Mouse (Mus musculus) lung, embryonic 15.5 days (tissue): Measurements from ENCODE around the gene Ankar. TPM values are rescaled to one million over a fixed set of nuclear protein-coding genes. Genes with fewer than 3 reads are reported as not detected.

Source experiments
- ATAC-seq: fragments of 200-750 bp; cut with Nextera tagmentation; 2 replicates; pipeline ENCODE4 v1.8.0; 2017; ENCODE audit warnings: moderate number of reproducible peaks, borderline replicate concordance; ENCODE audit not compliant: low FRiP score, low TSS enrichment; ENCODE audit errors: extremely low read depth
- H3K27ac ChIP-seq: fragments of 300-500 bp; sonication (generic); 2 replicates; pipeline ENCODE4 v1.5.1; 2015; ENCODE audit warnings: moderate library complexity, mild to moderate bottlenecking, inconsistent platforms
- H3K27me3 ChIP-seq: fragments of 300-500 bp; sonication (generic); 2 replicates; pipeline ENCODE4 v1.6.1; 2015; ENCODE audit warnings: inconsistent platforms
- H3K36me3 ChIP-seq: fragments of 300-500 bp; sonication (generic); 2 replicates; pipeline ENCODE4 v1.6.1; 2015; ENCODE audit warnings: inconsistent platforms
- H3K4me1 ChIP-seq: fragments of 300-500 bp; sonication (generic); 2 replicates; pipeline ENCODE4 v1.6.1; 2015; ENCODE audit warnings: inconsistent platforms
- H3K4me2 ChIP-seq: fragments of 300-500 bp; sonication (generic); 2 replicates; pipeline ENCODE4 v1.6.1; 2015; ENCODE audit warnings: inconsistent platforms, mild to moderate bottlenecking, moderate library complexity
- H3K4me3 ChIP-seq: fragments of 300-500 bp; sonication (generic); 2 replicates; pipeline ENCODE4 v1.5.1; 2015; ENCODE audit warnings: mild to moderate bottlenecking, inconsistent platforms
- H3K9ac ChIP-seq: fragments of 300-500 bp; sonication (generic); 2 replicates; pipeline ENCODE4 v1.6.1; 2015; ENCODE audit warnings: inconsistent platforms
- H3K9me3 ChIP-seq: fragments of 300-500 bp; sonication (generic); 2 replicates; pipeline ENCODE4 v1.6.1; 2016; ENCODE audit warnings: inconsistent platforms
- WGBS: fragments of 180-500 bp; shearing (Covaris S2); methylation state at CpG from one replicate; pipeline ENCODE4 v1.1.7; 2015; 5-methylcytosine and 5-hydroxymethylcytosine counted together
- polyA plus RNA-seq: library from polyadenylated mRNA; unstranded; fragments of >200 nt; fragmentation: Nextera tagmentation; extraction: Ambion mirVana; gene quantifications from 2 replicates; pipeline ENCODE4 v1.2.1, GENCODE M21; 2015

Ankar gene
- not detected in 2 replicates for polyA plus RNA-seq

DNA sequence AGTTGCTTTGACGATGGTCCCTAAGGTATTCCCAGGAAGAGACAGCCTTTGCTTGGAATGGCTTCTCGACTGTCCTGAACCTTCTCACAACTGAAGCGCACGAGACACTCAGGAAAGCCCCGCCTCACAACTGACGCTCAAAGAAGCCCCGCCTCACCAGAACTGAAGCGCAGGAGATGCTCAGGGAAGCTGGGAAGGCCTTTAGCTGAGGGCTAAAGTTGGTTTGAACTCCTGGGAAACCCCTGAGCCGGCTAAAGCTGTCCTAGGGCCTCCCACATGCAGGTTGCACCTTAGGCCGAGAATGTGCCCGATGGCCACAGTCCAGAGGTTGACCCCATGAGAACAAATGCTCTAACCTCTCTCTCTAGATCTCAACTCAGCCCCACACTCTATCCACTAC lies at the start of gene Ankar:
Gene Ankar (minus strand): TSS at position 101 of the 400 bp plus-strand sequence.
- no peak within 1 kb of the TSS for H3K9ac ChIP-seq
- no peaks in the 10 kb centered on the region for H3K36me3 ChIP-seq
- no peaks in the 10 kb centered on the region for H3K4me1 ChIP-seq
- no peak for ATAC-seq
- H3K4me2 ChIP-seq, result no peak within 1 kb of the TSS
- no peaks in the 10 kb centered on the region for H3K9me3 ChIP-seq
- H3K27me3 ChIP-seq, result no peaks in the 10 kb centered on the region
- WGBS, result 81% methylated on average over 11 of the region's 11 CpGs
- H3K4me3 ChIP-seq, result no peak within 1 kb of the TSS
- no peak within 1 kb of the TSS for H3K27ac ChIP-seq

DNA sequence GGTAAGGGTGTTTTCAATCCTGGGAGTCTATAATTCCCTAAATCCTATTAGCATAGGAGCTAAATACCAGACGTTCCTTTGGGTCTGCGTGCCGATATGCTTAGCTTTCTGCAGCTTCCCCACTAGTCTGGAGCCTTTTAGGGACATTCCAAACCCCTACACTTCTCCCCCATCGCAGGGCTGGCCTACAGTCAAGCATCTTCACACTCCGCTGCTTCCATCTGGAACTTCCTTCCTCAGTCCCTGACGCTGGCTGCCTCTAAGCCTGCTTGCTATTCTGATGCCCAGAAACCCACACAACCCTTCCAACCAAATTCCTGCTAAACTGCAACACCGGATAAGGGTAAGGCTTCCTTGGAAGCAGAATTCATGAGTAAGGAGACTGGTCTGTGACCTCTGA lies 46.0 kb upstream of the Ankar start:
- Histone ChIP-seq H3K9ac (no peak overlapping the region), H3K4me1 (peaks cover 2% of the 10 kb centered on the region; the same call in 1 of the 2 replicates), H3K4me2 (no peak overlapping the region), H3K36me3 (no peaks in the 10 kb centered on the region), H3K4me3 (no peak overlapping the region), H3K27me3 (no peaks in the 10 kb centered on the region), H3K27ac (no peak overlapping the region), H3K9me3 (no peaks in the 10 kb centered on the region)
- ATAC-seq, result no peak
- 74% methylated on average over 7 of the region's 7 CpGs for WGBS

DNA sequence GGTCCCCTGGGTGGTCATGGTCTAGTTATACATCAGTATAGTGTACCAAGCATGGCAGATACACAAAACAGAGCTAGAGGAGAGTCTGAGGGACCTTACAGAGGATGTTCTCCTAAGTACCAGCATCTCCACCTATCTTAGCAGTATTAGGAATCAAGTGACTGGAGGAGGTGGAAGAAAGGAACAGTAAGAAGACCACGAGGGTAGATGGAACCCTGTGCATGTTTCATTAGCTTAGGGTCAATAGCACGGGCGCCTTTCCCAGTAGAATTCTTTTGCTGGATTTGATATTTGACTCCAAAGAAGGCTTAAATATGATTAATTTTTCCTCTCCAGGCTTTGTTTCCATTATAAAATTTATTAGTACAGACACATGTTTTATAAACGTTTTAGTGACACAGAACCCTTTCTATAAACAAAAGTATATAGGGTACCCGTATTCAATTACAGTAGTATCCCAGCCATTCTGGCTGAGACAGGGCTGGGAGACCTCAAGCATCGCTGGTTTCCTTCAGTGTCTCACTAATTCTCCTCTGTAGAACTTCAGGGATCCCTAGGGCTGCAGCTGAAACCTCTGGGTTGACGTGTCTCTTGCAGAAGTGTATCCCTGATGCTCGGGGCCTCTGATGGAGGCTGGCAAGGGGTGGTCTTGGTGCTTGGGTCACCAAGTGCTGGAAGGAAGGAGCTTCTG lies 44.6 kb upstream of the Ankar start:
- no peak overlapping the region for H3K4me2 ChIP-seq
- no peaks in the 10 kb centered on the region for H3K27me3 ChIP-seq
- H3K36me3 ChIP-seq, result no peaks in the 10 kb centered on the region
- H3K27ac ChIP-seq, result no peak overlapping the region
- ATAC-seq, result no peak
- WGBS, result 47% methylated on average over 8 of the region's 8 CpGs
- no peak overlapping the region for H3K9ac ChIP-seq
- H3K4me1 ChIP-seq, result 0 out of 2 replicates have a peak, but pooled peaks cover 6% of the 10 kb centered on the region
- H3K9me3 ChIP-seq, result no peaks in the 10 kb centered on the region
- H3K4me3 ChIP-seq, result no peak overlapping the region

DNA sequence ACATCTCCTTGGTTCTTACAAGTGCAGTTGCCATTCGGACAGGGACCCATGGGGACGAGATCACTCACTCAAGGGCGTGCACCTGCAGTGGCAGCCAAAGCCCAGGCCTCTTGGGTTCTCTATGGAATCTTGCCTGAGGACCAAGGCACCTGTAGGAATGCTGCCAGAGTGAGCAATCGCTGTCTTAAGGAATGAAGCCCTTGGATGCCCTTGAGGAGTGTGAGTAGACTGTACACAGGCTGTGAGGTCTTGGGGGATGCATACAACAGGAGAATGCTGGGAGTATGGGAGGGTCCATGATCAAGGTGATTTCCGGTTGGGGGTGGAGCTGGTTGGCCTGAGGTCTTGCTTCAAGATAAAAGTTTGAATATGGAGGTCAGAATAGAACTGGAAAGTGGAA lies 41.0 kb upstream of the Ankar start:
- H3K27ac ChIP-seq, result no peak overlapping the region
- H3K9ac ChIP-seq, result no peak overlapping the region
- no peak overlapping the region for H3K4me3 ChIP-seq
- H3K4me2 ChIP-seq, result no peak overlapping the region
- H3K9me3 ChIP-seq, result no peaks in the 10 kb centered on the region
- H3K27me3 ChIP-seq, result no peaks in the 10 kb centered on the region
- no peak for ATAC-seq
- WGBS, result 59% methylated on average over 5 of the region's 5 CpGs
- peaks cover 25% of the 10 kb centered on the region for H3K4me1 ChIP-seq
- no peaks in the 10 kb centered on the region for H3K36me3 ChIP-seq

DNA sequence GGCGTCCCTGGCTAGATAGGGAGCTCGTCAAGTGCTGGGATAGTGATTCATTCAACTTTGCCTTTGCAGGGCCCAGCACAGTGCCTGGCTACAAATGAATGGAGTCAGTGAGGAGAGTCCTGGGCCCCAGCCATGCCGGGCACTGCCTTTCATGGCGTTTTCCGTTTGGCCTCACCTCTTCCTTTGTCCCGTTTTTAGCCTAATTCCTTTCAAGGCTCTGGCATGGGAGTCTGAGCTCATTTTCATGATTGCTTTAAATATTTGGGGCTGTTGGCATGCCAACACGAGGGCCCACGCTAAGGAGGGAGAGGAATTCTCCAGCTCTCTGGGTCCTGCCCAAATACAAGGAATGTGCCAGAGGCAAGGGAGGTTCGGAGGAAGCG lies 39.3 kb upstream of the Ankar start:
- Histone ChIP-seq H3K4me1 (peaks cover 31% of the 10 kb centered on the region), H3K27ac (peak overlapping the region; percentile 15; the same call in 1 of the 2 replicates), H3K36me3 (no peaks in the 10 kb centered on the region), H3K27me3 (no peaks in the 10 kb centered on the region), H3K9ac (no peak overlapping the region), H3K4me2 (no peak overlapping the region), H3K9me3 (no peaks in the 10 kb centered on the region), H3K4me3 (no peak overlapping the region)
- 60% methylated on average over 10 of the region's 10 CpGs for WGBS
- no peak for ATAC-seq

DNA sequence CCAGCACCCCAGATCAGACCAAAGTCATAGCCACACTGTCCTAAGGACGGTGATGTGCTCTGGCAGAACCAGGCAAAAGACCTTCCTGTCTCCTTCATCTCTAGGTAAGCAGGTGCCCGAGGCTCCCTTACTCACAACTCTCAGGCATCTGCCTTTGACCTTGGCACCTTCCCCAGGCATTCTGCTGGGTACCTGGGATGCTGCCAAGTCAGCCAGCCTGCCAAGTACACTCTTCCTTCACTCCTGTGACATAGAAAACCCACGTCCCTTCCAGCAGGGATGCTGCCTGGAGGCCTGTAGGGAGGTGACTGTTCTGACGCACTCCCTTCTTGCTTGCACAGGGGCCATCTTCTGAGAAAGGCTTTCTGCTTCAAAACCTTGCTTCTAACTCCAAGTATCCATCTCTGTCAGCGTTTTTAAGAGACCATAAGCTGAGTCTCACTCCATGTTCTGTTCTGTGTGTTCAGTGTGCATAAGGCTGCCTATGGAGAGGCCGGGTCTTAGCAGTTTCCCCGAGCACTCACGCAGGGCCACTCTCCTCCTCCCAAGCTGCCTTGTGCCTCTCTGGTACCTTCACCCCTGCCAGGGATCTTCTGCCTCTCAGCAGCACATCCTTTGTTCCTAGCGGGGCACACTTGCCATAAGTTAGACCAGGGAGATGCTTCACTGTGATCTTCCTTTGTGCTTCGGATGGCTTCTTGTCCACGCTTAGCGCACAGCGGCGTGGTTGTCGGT lies 38.7 kb upstream of the Ankar start:
- ATAC-seq, result no peak
- Histone ChIP-seq H3K4me3 (no peak overlapping the region), H3K36me3 (no peaks in the 10 kb centered on the region), H3K27ac (peak overlapping the region; percentile 15; the same call in 1 of the 2 replicates), H3K9ac (no peak overlapping the region), H3K9me3 (no peaks in the 10 kb centered on the region), H3K4me2 (no peak overlapping the region), H3K27me3 (no peaks in the 10 kb centered on the region), H3K4me1 (peaks cover 31% of the 10 kb centered on the region)
- 74% methylated on average over 15 of the region's 15 CpGs for WGBS

DNA sequence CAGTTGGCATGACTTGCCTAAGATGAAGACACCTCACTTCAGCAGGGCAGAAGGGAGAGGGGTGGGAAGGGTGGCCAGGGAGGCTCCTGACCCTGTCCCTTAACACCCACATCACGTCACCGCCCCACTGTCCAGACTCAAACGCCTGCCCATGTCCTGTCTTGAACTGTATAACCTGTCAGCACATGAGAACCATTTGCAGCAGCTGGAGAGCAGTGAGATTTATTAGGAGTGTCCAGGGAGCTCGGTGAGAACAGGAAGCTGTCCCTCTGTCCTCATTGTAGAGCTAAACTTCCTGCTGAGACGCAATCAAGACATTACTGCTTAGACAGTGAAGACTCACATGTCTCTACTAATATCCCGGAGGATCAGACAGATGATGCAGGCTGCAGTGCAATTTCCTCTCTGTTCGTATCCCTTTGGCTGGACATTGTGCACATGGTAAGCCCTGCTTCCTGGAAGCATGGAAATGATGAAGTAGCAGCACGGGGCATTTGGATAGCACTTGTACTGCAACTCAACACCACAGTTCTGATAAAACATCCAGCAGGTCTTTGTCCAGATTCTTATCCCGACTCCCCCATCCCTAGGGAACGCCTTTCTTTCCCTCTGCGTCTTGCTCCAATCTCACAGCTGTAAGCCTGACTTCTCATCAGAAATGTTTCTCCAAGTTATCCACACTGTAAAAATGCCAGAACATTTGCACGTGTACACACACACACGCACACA lies 36.2 kb upstream of the Ankar start:
- WGBS, result 32% methylated on average over 13 of the region's 13 CpGs
- ATAC-seq, result 0 out of 2 replicates have a peak, but pooled peaks have one; percentile 40
- H3K27ac ChIP-seq, result no peak overlapping the region
- no peak overlapping the region for H3K4me3 ChIP-seq
- H3K4me1 ChIP-seq, result peaks cover 31% of the 10 kb centered on the region
- H3K4me2 ChIP-seq, result peak overlapping the region; percentile 7; the same call in 1 of the 2 replicates
- no peaks in the 10 kb centered on the region for H3K36me3 ChIP-seq
- H3K9me3 ChIP-seq, result no peaks in the 10 kb centered on the region
- H3K9ac ChIP-seq, result no peak overlapping the region
- H3K27me3 ChIP-seq, result no peaks in the 10 kb centered on the region

DNA sequence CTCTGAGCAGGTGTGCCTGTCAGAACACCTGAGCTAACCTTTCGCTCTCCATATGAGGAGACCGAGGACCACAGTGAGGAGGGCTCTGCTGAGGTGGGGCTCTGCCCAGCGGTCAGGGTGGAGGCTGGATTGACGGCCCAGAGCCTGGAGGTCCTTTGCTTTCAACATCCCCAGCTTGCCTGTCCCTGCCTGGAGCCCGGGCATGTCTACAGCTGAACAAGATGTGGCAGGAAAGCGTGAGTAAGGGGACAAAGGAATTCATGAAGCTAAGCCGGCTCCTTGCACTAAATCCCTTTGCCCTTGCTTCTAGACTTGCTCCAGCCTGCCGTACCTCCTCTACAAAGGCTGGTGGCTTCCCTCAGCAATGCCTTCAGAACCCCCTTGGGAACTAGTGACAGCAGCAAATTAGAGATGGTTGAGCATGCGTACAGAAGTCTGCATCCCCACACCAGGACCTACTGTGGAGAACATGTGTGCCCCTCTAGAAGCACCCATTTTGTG lies 32.9 kb upstream of the Ankar start:
- WGBS, result 89% methylated on average over 9 of the region's 9 CpGs
- no peak overlapping the region for H3K4me2 ChIP-seq

DNA sequence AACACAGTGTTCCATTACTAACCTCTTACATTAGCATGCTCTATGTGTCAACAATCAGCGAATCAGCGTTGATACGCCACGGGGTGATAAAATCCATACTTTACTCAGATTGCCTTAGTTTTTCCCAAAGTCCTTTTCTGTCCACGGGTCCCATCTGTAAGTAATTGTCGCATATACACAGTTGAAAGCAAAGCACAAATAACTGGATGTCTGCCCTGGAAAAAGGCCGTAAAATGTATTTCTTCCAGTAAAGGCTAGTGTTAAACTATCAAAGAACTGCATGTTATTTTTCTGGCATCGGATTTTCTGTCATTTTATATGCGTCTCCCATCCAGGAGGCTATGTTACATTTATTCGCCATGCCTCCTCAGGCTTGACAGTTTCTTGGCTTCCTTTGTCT lies 29.7 kb upstream of the Ankar start:
- WGBS, result 60% methylated on average over 10 of the region's 10 CpGs
- Histone ChIP-seq H3K4me1 (no peaks in the 10 kb centered on the region), H3K36me3 (no peaks in the 10 kb centered on the region), H3K27ac (no peak overlapping the region), H3K9ac (no peak overlapping the region), H3K9me3 (no peaks in the 10 kb centered on the region), H3K4me2 (no peak overlapping the region), H3K4me3 (no peak overlapping the region), H3K27me3 (no peaks in the 10 kb centered on the region)
- no peak for ATAC-seq

More for the DNA sequence above, 32.9 kb upstream of the Ankar start:
- Histone ChIP-seq H3K36me3 (no peaks in the 10 kb centered on the region), H3K9ac (no peak overlapping the region), H3K27me3 (no peaks in the 10 kb centered on the region), H3K4me3 (no peak overlapping the region), H3K27ac (no peak overlapping the region), H3K4me1 (peaks cover 13% of the 10 kb centered on the region), H3K9me3 (no peaks in the 10 kb centered on the region)
- no peak for ATAC-seq

DNA sequence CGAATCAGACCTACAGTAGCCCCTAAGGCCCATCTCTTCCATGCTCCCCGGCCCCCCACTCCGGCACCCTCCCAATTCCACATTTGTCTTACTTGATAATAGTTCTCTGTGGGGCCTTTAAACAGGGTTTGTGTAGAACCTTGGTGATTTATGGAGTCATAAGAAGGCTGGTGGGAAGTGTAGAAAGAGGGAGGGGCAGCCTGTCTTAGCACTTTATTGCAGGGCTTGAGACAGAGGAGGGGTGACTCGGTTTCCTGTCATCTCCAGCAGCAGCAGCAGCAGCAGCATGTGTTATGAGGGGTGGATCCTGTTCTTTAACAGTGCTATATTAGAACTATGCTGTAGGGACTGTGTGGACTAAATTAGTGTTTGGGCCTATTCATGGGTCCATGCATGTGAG lies 28.4 kb upstream of the Ankar start:
- WGBS, result 67% methylated on average over 4 of the region's 4 CpGs
- H3K9ac ChIP-seq, result no peak overlapping the region

DNA sequence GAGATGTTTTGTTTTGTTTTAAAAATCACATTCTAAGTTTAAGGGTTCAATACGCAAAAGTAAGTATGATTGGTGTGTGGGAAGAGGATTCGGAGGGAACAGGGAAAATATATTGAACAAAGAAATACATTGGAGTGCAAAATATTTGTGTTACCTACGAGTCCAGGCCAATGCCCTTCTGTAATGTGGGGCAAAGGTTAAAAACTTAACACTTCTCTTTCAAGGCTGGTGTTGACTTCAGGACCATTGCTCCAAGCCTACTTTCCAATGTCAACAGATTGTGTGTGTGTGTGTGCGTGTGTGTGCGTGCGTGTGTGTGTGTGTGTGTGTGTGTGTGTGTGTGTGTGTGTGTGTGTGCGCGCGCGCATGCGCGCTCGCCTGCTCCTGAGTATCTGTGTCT lies 25.6 kb upstream of the Ankar start:
- no peak overlapping the region for H3K4me2 ChIP-seq
- ATAC-seq, result no peak
- no peaks in the 10 kb centered on the region for H3K36me3 ChIP-seq
- no peaks in the 10 kb centered on the region for H3K27me3 ChIP-seq
- no peaks in the 10 kb centered on the region for H3K9me3 ChIP-seq
- 81% methylated on average over 13 of the region's 13 CpGs for WGBS
- no peak overlapping the region for H3K27ac ChIP-seq
- H3K9ac ChIP-seq, result no peak overlapping the region
- no peak overlapping the region for H3K4me3 ChIP-seq
- peaks cover 6% of the 10 kb centered on the region; the same call in 1 of the 2 replicates for H3K4me1 ChIP-seq

More for the DNA sequence above, 28.4 kb upstream of the Ankar start:
- Histone ChIP-seq H3K4me1 (no peaks in the 10 kb centered on the region), H3K27me3 (no peaks in the 10 kb centered on the region), H3K36me3 (no peaks in the 10 kb centered on the region), H3K27ac (no peak overlapping the region), H3K4me2 (no peak overlapping the region), H3K9me3 (no peaks in the 10 kb centered on the region), H3K4me3 (no peak overlapping the region)
- no peak for ATAC-seq
